Mouse (Mus musculus) T-cell, adult 2 months (primary cell): Measurements from ENCODE around the gene Hoxc8.

Source experiments
- DNase-seq: peaks from one replicate; pipeline ENCODE4 v3.0.0; 2022; ENCODE audit warnings: low spot score

The Hoxc8 gene

DNA sequence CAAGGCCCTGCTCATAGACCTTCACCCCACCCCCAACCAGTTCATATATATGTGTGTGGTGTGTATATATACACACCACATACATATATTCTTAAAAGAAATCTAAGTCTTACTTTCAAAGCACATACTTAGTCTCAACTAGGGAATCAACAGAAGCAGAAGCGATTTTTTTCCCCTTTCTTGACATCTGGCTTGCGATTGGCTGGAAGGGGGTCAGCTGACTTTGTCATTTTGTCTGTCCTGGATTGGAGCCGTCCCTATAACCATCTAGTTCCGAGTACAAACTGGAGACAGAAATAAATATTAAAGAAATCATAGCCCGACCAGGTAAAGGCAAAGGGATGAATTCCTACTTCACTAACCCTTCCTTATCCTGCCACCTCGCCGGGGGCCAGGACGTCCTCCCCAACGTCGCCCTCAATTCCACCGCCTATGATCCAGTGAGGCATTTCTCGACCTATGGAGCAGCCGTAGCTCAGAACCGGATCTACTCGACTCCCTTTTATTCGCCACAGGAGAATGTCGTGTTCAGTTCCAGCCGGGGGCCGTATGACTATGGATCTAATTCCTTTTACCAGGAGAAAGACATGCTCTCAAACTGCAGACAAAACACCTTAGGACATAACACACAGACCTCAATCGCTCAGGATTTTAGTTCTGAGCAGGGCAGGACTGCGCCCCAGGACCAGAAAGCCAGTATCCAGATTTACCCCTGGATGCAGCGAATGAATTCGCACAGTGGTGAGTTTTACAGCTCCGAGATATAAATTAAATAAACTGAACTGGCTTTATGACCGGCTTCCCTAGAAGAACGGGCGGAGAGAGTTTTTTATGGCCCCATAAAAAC, 19.1 kb downstream of the Hoxc8 start:
- DNase-seq = no peak

DNA sequence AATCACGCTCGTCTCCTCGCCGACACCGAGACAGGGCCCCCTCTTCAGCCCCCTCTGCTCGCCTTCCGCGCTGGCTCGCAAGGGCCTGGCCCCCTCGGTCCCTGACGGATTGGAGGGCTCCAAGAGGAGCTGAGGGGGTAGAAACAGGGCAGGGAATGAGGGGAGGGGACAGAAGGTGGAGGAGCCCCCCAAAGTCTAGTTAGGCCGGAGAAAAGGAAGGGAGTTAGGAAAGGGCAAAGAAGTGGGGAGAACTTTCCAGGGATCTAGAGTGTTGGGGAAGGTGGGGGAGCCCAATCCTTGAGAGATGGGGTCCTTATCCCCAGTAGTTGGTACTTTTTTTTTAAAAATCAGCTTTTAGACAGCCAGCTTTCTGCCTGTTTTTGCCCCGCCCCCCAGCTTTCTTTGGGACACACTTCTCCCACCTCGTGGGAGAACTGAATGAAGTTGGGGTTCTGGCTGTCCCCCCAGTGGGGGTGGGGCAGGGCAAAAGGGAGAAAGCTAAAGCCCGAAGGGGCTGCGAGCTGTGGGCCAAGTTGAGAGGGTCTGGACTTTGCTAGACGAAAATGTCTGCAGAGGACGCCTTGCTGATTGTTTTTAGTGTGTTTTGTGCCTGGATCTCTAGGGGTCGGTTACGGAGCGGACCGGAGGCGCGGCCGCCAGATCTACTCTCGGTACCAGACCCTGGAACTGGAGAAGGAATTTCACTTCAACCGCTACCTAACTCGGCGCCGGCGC, 19.9 kb downstream of the Hoxc8 start:
- DNase-seq = no peak

- DNase-seq = no peak
Measured at GRCm38 (mm10) chr15:103010847-103011555, 20.6 kb downstream of the Hoxc8 start.

DNA sequence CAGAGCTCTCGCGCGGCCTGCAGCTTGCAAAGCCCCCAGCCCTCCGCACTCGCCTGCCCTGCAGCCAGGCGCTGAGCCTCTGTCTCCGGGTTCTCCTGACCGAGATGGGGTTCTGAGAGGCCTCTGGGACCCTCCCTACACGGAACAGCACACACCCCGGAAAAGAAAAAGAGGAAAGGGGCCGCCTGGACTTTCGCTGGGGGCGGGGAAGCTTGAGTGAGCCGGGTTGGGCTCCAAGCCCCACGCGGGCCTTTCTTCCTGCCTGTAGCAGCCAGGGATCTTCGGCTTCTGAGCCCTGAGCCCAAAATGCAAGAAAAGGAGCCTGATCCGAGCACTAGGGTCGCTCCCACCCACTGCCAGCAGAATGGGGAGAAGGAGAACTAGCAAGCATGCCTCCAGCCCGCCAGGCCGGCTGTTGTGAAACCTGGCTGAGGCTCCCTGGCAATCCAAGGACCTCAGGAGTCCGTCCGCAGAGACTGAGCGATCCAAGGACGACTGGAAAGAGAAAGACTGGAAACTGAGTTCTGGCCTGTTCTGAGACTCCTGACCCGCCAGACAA, 21.6 kb downstream of the Hoxc8 start:
- no peak for DNase-seq

- DNase-seq = no peak
Measured at GRCm38 (mm10) chr15:103013238-103013984, 23.0 kb downstream of the Hoxc8 start.

GRCm38 (mm10) chr15:103014166-103015008, 24.0 kb downstream of the Hoxc8 start:
- DNase-seq = no peak

- no peak for DNase-seq
Measured at GRCm38 (mm10) chr15:103015009-103015399, 24.6 kb downstream of the Hoxc8 start.

- no peak for DNase-seq
Measured at GRCm38 (mm10) chr15:103015406-103016166, 25.2 kb downstream of the Hoxc8 start.

GRCm38 (mm10) chr15:103018636-103019035, 28.2 kb downstream of the Hoxc8 start, which contains the start of gene Hoxc4:
TSS of gene Hoxc4 (plus strand) at chr15:103018934.
- DNase-seq = no peak

DNA sequence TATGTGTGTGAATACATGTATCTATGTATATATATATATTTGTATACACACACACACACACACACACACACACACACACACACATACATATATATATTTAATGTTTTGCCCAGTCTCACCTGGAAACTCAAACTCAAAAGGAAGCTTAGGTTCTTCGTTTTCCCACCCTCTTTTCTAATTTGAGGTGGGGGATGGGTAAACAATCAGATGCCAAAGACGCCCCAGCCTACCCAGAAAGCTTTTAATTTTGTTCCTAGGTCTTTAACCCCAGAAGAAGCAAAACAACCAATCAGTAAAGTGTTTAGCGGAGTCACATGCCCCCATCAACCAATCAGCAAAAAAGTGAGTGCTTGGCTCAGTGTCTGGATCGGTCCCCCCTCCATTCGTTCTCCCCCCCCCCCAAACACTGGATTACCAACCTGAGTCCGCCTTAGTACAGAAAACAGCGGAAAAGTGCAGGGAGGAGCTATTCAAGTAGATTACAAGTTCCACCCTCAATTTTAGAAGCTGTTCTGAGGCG, 30.6 kb downstream of the Hoxc8 start:
- DNase-seq = no peak

- no peak for DNase-seq
Measured at GRCm38 (mm10) chr15:103021544-103021943, 31.1 kb downstream of the Hoxc8 start.

DNA sequence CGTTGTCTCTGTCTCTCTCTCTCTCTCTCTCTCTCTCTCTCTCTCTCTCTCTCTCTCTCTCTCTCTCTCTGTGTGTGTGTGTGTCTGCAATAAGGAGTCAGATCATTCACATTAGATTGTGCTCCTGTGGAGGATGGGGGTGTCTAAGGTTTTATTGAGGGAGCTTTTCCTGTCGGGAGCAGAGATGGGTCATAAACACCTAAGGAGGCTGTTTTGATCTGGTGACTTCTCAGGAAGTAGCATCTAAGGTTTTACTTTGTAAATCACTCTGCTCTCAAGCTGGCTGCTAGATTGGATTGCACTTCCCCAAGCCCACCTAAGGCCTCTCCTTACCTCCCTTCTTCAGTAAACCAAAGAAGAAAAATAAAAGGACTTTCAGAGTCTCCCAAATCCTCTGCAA, 33.7 kb downstream of the Hoxc8 start:
- no peak for DNase-seq

DNA sequence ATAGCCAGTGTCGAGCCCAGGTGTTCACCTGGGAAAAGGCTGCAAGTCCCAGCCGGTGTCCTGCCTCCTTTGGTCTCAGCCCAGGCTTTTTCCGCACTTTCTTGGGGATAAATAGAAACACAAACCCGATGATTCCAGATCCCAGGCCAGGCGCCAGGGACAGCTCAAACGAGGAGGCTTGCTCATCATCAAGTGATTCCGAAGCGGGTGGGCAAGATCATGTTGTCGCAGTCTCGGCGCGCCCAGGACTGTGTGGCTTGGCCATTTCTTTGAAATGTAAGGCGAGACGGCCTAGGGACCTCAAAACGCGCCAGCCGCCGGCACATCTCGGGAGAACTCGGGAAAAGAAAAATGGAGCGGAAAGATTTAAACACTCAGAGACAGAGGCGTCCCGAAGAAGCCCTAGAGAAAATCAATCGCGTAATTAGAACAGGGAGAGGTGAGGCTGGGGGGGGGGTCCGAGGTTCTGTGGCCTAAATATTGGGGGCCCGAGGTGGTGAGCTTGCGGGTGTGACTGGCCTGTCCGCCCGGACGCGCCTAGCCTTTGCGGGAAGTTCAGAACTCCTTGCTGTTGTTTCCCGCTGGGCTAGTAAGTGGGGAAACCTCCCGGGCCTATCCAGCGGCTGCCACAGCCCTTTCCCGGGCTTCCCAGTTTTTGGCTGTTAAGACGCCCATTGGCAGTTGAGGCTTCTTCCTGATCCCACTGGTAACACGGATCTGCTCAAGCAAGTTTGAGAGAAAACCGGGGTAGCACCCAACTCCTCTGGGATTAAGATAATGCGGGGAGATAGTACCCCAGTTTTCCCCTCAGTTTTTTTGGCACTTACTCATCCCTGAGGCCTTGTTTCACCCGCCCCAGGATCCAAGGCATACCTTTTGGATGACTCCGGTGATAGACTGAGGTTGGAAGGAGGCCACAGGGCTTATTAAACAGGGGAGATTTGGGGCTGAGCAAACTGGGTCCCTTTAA, 37.1 kb downstream of the Hoxc8 start:
- no peak for DNase-seq

GRCm38 (mm10) chr15:103028916-103029512, 38.6 kb downstream of the Hoxc8 start:
- DNase-seq = no peak

DNA sequence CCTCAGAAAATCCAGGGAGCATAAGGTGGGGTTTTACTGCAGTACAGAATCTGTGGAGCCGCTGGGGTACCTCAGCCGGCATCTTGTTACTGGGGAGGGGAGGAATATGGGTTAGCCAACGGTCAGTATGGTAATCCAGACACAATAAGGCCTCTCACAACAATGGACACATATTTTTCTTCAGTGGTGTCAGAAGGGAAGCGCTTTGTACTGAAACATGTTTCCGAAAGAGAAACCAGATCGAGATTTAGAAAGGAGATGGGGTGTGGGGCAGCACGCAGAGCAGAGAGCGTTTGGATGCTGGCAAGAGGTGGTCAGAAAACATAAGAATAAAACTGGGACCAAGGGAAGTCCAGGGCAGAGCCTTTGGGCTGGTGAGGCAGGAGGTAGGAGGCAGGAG, 39.7 kb downstream of the Hoxc8 start:
- DNase-seq = no peak

DNA sequence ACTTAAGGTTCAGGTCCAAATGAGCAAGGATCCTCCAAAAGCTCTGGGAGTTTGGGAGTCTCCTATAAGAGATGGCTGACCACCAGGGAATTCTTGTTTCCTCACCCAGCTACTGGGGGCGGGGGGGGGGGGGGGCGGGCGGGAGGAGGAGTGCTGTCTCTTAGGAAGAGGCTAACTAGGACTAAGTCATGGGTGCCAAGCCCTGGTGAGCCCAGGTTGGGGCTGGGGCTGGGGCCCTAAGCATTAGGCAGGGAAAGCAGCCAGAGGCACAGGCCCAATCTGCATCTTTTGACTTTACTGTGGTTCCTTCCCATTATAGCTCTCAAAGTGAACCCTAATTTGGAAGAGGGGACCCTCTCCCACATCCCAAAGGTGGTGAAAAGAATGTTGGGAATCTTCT, 41.8 kb downstream of the Hoxc8 start:
- DNase-seq = no peak

DNA sequence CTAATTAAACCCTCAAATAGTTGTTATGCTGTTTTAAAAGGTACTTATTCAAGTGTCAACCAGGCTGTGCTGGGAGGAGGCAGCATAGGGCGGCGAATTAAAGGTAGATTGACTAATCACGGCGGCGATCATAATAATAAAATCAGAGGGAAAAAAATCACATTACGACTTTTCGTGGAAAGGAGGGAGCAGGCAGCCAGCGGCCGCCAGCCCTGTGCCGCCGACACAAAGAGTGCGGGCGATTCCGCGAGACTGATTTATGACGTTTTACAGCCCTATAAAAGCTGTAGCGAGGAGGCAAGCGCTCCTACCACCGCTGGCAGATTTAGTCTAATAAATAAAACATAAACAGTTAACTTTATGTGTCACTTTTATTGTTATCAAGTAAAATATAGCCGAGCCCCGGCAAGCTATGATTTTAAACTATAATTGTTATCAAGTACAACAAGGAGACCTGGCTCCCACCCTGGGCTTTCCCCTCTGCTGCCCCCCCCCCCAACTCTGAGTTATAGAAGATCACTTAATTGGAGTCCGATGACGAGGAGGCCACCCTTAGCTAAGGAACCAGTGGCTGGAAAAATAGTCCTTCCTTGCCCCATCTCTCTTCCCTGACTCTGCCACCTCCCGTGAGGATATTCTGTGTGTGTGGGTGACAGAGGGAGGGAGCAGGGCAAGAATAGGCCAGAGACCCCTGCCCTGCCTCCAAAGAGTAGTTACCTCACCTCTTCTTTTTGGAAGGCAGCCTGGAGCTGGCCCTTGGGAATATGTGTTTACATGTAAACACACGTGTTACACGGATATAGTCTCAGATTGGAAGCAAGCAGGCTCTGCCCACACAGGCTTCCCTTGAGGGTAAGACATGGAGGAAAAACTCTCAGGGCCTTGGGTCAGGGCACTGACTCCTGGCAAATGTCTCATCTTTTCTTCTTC, 42.5 kb downstream of the Hoxc8 start:
- no peak for DNase-seq
